Mouse (Mus musculus) left cerebral cortex, adult 11 months (tissue): ENCODE data around the gene Olfr301.

Source experiments
- DNase-seq: peaks from one replicate; pipeline ENCODE4 v3.0.0; 2022; ENCODE audit warnings: low spot score

The Olfr301 gene

DNA sequence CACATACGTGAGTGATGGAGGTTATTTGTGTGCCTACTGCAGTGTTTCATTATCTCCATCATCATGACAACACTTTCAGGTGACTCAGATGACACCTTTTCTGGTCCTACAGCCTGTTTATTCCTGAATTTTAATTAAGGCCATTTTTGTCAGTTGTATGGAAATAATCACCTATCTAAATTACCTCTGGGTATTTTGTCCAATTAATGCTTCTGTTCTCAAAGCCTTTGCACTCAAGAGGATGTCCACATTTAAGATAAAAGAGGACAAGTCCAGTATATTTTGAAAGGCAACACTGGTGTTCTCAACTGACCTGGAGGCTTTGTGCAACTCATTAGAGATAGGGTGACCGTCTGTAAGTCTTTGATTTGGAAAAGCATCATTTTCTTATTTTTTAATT lies at the start of gene Olfr301:
Olfr301 (plus strand) TSS at position 301 of the 400 bp plus-strand sequence.
- DNase-seq, result no peak

DNA sequence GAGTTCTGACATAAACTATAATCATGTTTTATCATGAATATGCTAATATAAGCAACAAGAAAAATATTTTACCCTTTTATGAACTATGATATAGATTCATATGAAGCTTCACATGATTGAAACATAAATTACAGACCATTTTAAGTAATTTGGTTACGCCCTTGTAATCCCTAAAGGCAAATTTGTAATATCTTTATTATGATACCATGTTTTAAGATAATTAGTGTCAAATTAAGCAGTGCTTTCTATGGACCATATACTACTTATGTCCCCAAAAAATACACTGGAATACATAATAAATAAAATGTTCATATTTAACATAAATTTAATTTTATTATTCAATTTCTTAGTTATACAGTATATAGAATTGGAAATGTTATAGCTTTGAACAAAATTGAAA lies 36.8 kb upstream of the Olfr301 start, which contains the start of gene Olfr305:
Olfr305 (minus strand) TSS at position 101 of the 400 bp plus-strand sequence.
- DNase-seq, result no peak

DNA sequence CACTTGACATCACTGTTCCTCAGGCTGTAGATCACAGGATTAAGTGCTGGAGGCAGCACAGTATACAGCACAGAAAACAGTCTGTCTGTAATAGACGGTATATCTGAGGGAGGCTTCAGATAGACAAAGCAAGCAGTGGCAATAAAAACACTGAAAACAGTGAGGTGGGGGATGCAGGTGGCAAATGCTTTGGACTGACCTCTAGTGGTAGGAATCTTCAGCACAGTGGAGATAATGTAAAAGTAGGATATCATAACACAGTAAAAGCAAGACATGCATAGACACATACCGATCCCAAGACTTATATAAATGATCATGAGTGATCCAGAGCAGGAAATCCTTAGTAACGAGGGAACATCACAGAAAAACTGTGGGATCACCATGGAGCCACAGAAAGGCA lies 17.9 kb upstream of the Olfr301 start:
- no peak for DNase-seq

DNA sequence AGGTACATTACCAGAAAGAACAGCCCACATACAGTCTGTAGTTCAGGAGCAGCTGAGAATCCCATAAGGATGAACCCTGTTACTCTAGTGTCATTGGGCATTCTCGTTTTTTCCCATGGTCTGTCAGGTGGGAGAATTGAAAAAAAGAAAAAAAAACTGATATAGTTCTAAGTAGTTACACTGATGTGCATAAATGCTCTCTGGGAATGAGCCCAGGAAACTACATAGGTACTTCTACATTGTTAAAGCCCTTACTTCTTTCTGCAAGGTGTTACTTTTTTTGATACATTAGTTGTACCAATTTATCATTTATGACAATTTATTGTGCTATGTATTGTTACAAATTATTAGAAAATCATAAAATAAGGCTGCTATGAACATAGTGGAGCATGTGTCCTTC lies 17.1 kb upstream of the Olfr301 start, which contains the start of gene Olfr304:
Olfr304 (minus strand) TSS at position 101 of the 400 bp plus-strand sequence.
- DNase-seq, result no peak

DNA sequence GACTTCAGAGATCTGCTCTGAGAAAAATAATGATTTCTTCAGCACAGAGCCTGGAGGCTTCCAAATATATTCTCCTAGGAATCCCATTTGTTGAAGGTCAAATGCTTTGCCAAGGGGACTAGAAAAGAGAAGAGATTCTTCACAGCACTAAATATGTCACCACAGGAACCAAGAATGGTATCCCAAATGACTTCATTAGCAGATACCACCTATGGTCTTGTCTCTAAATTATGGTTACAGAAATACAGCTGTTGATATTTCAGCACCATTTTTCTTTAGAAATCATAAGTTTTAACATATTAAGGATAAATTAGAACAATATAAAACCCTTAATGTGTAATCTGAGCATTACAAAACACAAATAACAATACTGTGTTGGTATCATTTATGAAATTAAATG lies 6.0 kb upstream of the Olfr301 start, which contains the start of gene Olfr303:
Olfr303 (minus strand) TSS at position 101 of the 400 bp plus-strand sequence.
- no peak for DNase-seq

DNA sequence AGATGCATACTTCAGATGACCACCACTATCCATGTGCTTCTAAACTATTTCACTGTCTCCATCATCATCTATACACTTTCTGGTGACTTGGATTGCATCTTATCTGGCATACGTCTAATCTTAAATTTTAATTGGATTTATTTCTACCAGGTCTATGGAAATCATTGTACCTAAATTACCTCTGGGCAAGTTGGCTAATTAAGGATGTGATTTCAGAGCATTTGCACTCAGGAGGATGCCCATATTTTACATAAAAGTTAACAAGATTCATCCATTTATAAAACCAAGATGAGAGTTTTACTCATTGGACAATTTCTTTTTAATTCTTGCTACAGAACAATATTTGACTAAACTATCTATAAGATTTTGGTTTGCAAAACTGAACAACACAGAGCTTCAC lies 56.0 kb downstream of the Olfr301 start, which contains the start of gene Olfr299:
Olfr299 (plus strand) TSS at position 301 of the 400 bp plus-strand sequence.
- DNase-seq, result no peak
